Mouse (Mus musculus) heart, embryonic 15.5 days (tissue): ENCODE results near the gene Denr. TPM values are rescaled to one million over a fixed set of nuclear protein-coding genes. Genes with fewer than 3 reads are reported as not detected.

Source experiments
- ATAC-seq: fragments of 200-750 bp; cut with Nextera tagmentation; replicated peaks from 2 replicates; pipeline ENCODE4 v1.8.0; 2017; ENCODE audit warnings: low read depth, moderate TSS enrichment; ENCODE audit not compliant: insufficient number of reproducible peaks, insufficient read depth, low FRiP score
- H3K27ac ChIP-seq: fragments of 300-500 bp; sonication (generic); 2 replicates; pipeline ENCODE4 v1.5.1; 2015; ENCODE audit warnings: mild to moderate bottlenecking, inconsistent platforms
- H3K27me3 ChIP-seq: fragments of 300-500 bp; sonication (generic); 2 replicates; pipeline ENCODE4 v1.6.1; 2015; ENCODE audit warnings: inconsistent platforms
- H3K36me3 ChIP-seq: fragments of 300-500 bp; sonication (generic); 2 replicates; pipeline ENCODE4 v1.6.1; 2015; ENCODE audit warnings: mild to moderate bottlenecking, inconsistent platforms
- H3K4me1 ChIP-seq: fragments of 300-500 bp; sonication (generic); replicated peaks from 2 replicates; pipeline ENCODE4 v1.6.1; 2015; ENCODE audit warnings: inconsistent platforms
- H3K4me2 ChIP-seq: fragments of 300-500 bp; sonication (generic); 2 replicates; pipeline ENCODE4 v1.6.1; 2015; ENCODE audit warnings: inconsistent platforms, mild to moderate bottlenecking, moderate library complexity
- H3K4me3 ChIP-seq: fragments of 300-500 bp; sonication (generic); 2 replicates; pipeline ENCODE4 v1.5.1; 2015; ENCODE audit warnings: mild to moderate bottlenecking, inconsistent platforms
- H3K9ac ChIP-seq: fragments of 300-500 bp; sonication (generic); 2 replicates; pipeline ENCODE4 v1.6.1; 2015; ENCODE audit warnings: mild to moderate bottlenecking, inconsistent platforms
- H3K9me3 ChIP-seq: fragments of 300-500 bp; sonication (generic); replicated peaks from 2 replicates; pipeline ENCODE4 v1.6.1; 2016; ENCODE audit warnings: inconsistent platforms
- WGBS: fragments of 180-500 bp; shearing (Covaris S2); methylation state at CpG from one replicate; pipeline ENCODE4 v1.1.7; 2015; ENCODE audit warnings: mixed read lengths; 5-methylcytosine and 5-hydroxymethylcytosine counted together
- polyA plus RNA-seq: library from polyadenylated mRNA; unstranded; fragments of >200 nt; fragmentation: Nextera tagmentation; extraction: Ambion mirVana; gene quantifications from 2 replicates; pipeline ENCODE4 v1.2.1, GENCODE M21; 2015

The Denr gene
- polyA plus RNA-seq, 1 experiment from 2014 or later: 103 TPM

- Histone ChIP-seq H3K27ac (peak within 1 kb of the TSS; percentile 55; the same call in 1 of the 2 replicates), H3K4me1 (peaks cover 39% of the 10 kb centered on the region), H3K36me3 (no peaks in the 10 kb centered on the region), H3K4me2 (peak within 1 kb of the TSS; percentile 98), H3K4me3 (peak within 1 kb of the TSS; percentile 82), H3K9me3 (no peaks in the 10 kb centered on the region), H3K9ac (peak within 1 kb of the TSS; percentile 78), H3K27me3 (no peaks in the 10 kb centered on the region; the same call in 1 of the 2 replicates)
- WGBS: 2% methylated on average over 70 of the region's 106 CpGs
- peak; percentile 71 for ATAC-seq
These were observed 66.6 kb downstream of the Denr start, which contains the start of gene Hip1r for GRCm38 (mm10) chr5:123973299-123974178. Gene Hip1r, plus strand, starts transcription at chr5:123973628.

- ATAC-seq: no peak
- Histone ChIP-seq H3K4me2 (peak overlapping the region; percentile 98), H3K9ac (peak overlapping the region; percentile 78), H3K36me3 (no peaks in the 10 kb centered on the region), H3K4me1 (peaks cover 42% of the 10 kb centered on the region), H3K4me3 (peak overlapping the region; percentile 82), H3K27ac (peak overlapping the region; percentile 55; the same call in 1 of the 2 replicates), H3K9me3 (no peaks in the 10 kb centered on the region), H3K27me3 (no peaks in the 10 kb centered on the region; the same call in 1 of the 2 replicates)
- under 1% methylated on average over 14 of the region's 14 CpGs for WGBS
These were observed 67.2 kb downstream of the Denr start for GRCm38 (mm10) chr5:123974179-123974485.

GRCm38 (mm10) chr5:123974616-123975111, 67.7 kb downstream of the Denr start:
- ATAC-seq: no peak
- Histone ChIP-seq H3K27ac (no peak overlapping the region), H3K4me3 (peak overlapping the region; percentile 82), H3K9me3 (no peaks in the 10 kb centered on the region), H3K27me3 (no peaks in the 10 kb centered on the region; the same call in 1 of the 2 replicates), H3K9ac (no peak overlapping the region), H3K4me1 (peaks cover 47% of the 10 kb centered on the region), H3K36me3 (no peaks in the 10 kb centered on the region), H3K4me2 (peak overlapping the region; percentile 98)
- WGBS: 46% methylated on average over 11 of the region's 11 CpGs

GRCm38 (mm10) chr5:123975668-123976180, 68.7 kb downstream of the Denr start:
- H3K9me3 ChIP-seq: no peaks in the 10 kb centered on the region
- peak overlapping the region; percentile 9; the same call in 1 of the 2 replicates for H3K9ac ChIP-seq
- H3K27ac ChIP-seq: 0 out of 2 replicates have a peak overlapping the region, but pooled peaks have one; percentile 12
- H3K4me2 ChIP-seq: no peak overlapping the region; the same call in 1 of the 2 replicates
- no peaks in the 10 kb centered on the region; the same call in 1 of the 2 replicates for H3K27me3 ChIP-seq
- H3K36me3 ChIP-seq: no peaks in the 10 kb centered on the region
- no peak overlapping the region for H3K4me3 ChIP-seq
- no peak for ATAC-seq
- 45% methylated on average over 6 of the region's 6 CpGs for WGBS
- H3K4me1 ChIP-seq: peaks cover 56% of the 10 kb centered on the region

DNA sequence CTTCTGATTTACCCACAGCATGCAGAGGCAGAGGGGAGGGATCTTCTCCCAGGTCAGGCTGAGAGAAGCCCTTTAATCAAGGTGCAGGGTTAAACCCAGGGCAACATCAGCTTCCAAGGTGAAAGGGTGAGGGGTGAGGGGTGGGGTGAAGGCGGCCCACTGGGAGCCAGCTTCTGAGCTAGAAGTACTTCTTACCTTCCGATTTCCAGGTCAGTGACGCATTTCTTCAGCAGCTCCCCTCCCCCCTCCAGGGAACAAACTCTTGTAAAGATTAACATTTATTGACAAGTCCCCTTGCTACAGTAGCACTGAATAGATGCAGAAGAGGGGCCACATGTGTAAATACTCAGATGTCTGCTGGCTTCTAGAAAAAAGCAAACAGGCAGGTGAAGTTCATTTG, 70.3 kb downstream of the Denr start:
- ATAC-seq: no peak
- Histone ChIP-seq H3K4me3 (no peak overlapping the region), H3K9me3 (no peaks in the 10 kb centered on the region), H3K9ac (no peak overlapping the region), H3K4me1 (peaks cover 69% of the 10 kb centered on the region), H3K27ac (no peak overlapping the region), H3K36me3 (no peaks in the 10 kb centered on the region), H3K4me2 (no peak overlapping the region), H3K27me3 (no peaks in the 10 kb centered on the region; the same call in 1 of the 2 replicates)
- 69% methylated on average over 3 of the region's 3 CpGs for WGBS

DNA sequence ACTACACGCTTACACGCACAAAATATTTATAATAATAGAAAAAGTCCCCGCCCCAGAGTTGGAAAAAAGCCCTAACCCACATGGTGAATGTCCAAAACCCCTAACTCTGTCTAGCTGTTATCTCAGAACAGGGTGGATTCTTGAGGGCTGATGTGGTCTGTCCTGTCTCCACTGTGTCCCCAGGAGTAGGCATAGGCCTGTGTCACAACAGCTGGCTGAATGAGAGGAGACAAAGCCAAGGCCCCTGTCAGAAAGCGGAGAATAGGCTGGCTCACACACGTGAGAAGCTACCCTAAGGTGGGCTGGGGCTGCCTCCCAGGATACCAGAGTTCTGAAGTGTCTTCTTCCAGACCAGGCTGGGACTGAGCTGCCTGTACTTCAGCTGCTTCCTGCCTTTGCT, 71.2 kb downstream of the Denr start:
- no peak overlapping the region for H3K27ac ChIP-seq
- no peaks in the 10 kb centered on the region; the same call in 1 of the 2 replicates for H3K27me3 ChIP-seq
- no peak overlapping the region for H3K4me2 ChIP-seq
- H3K4me3 ChIP-seq: no peak overlapping the region
- peaks cover 74% of the 10 kb centered on the region for H3K4me1 ChIP-seq
- WGBS: 68% methylated on average over 5 of the region's 5 CpGs
- no peaks in the 10 kb centered on the region for H3K36me3 ChIP-seq
- H3K9me3 ChIP-seq: no peaks in the 10 kb centered on the region
- ATAC-seq: no peak
- H3K9ac ChIP-seq: no peak overlapping the region

Other genes with a start within 250 kb of the Denr start
- gene Clip1, start 222.6 kb upstream of the Denr start, polyA plus RNA-seq: 51.9 and 53.5 TPM in 2 replicates
- 54.5 and 59.7 TPM in 2 replicates for gene Zcchc8, start 186.1 kb upstream of the Denr start, polyA plus RNA-seq
- 75.4 and 84.3 TPM in 2 replicates for gene Rsrc2, start 157.8 kb upstream of the Denr start, polyA plus RNA-seq
- 14.2 and 18.0 TPM in 2 replicates for gene Kntc1, start 157.5 kb upstream of the Denr start, polyA plus RNA-seq
- 0.08 and 0.20 TPM in 2 replicates for gene Hcar2, start 41.7 kb upstream of the Denr start, polyA plus RNA-seq
- gene Hcar1, start 27.2 kb upstream of the Denr start, polyA plus RNA-seq: 0.16 and 0.34 TPM in 2 replicates
- 0.91 and 2.7 TPM in 2 replicates for gene Gm43518, start 20.2 kb downstream of the Denr start, polyA plus RNA-seq
- 4.8 and 5.6 TPM in 2 replicates for gene Ccdc62, start 23.5 kb downstream of the Denr start, polyA plus RNA-seq
- 6.6 and 9.7 TPM in 2 replicates for gene Hip1r, start 66.5 kb downstream of the Denr start, polyA plus RNA-seq
- gene Vps37b, start 125.1 kb downstream of the Denr start, polyA plus RNA-seq: 49.9 and 56.0 TPM in 2 replicates
- gene Abcb9, start 188.6 kb downstream of the Denr start, polyA plus RNA-seq: 1.7 and 4.9 TPM in 2 replicates
- 18.2 and 22.3 TPM in 2 replicates for gene Ogfod2, start 205.1 kb downstream of the Denr start, polyA plus RNA-seq
- 67.6 and 75.3 TPM in 2 replicates for gene Arl6ip4, start 208.9 kb downstream of the Denr start, polyA plus RNA-seq